Mouse (Mus musculus) ES-Bruce4 (cell line): ENCODE measurements around the gene Akt1s1. TPM values are rescaled to one million over a fixed set of nuclear protein-coding genes. Genes with fewer than 3 reads are reported as not detected.

Source experiments
- H3K27ac ChIP-seq: 2 replicates; pipeline ENCODE4 v1.5.1; 2012; ENCODE audit warnings: low read length, inconsistent platforms; ENCODE audit not compliant: insufficient read depth
- H3K27me3 ChIP-seq: 2 replicates; pipeline ENCODE4 v1.6.1; 2012; ENCODE audit warnings: mild to moderate bottlenecking, low read length, inconsistent platforms; ENCODE audit not compliant: control insufficient read depth, poor library complexity, insufficient read depth, severe bottlenecking
- H3K36me3 ChIP-seq: 2 replicates; pipeline ENCODE4 v1.6.1; 2012; ENCODE audit warnings: inconsistent platforms, mild to moderate bottlenecking, low read length, moderate library complexity; ENCODE audit not compliant: control insufficient read depth, poor library complexity, insufficient read depth, severe bottlenecking
- H3K4me1 ChIP-seq: one replicate; pipeline ENCODE4 v1.8.1; 2011; ENCODE audit warnings: low read length; ENCODE audit not compliant: control insufficient read depth, insufficient read depth
- H3K4me3 ChIP-seq: 2 replicates; pipeline ENCODE4 v1.5.1; 2011; ENCODE audit warnings: low read depth, mild to moderate bottlenecking, low read length
- H3K9ac ChIP-seq: 2 replicates; pipeline ENCODE4 v1.6.1; 2012; ENCODE audit warnings: low read depth, mild to moderate bottlenecking, inconsistent platforms; ENCODE audit not compliant: poor library complexity, severe bottlenecking
- H3K9me3 ChIP-seq: replicated peaks from 2 replicates; pipeline ENCODE4 v1.6.1; 2012; ENCODE audit warnings: mild to moderate bottlenecking, low read length, inconsistent platforms; ENCODE audit not compliant: control insufficient read depth, poor library complexity, insufficient read depth, severe bottlenecking
- CTCF ChIP-seq: IDR thresholded peaks from one replicate; pipeline ENCODE4 v1.8.1; 2011; ENCODE audit warnings: low read depth, low read length
- EP300 ChIP-seq: IDR thresholded peaks from 2 replicates; pipeline ENCODE4 v1.6.1; 2011; ENCODE audit warnings: low read depth, low read length; ENCODE audit not compliant: insufficient read depth
- POLR2A ChIP-seq: IDR thresholded peaks from one replicate; pipeline ENCODE4 v1.8.1; 2011; ENCODE audit warnings: low read length; ENCODE audit not compliant: insufficient read depth
- polyA plus RNA-seq: library from polyadenylated mRNA; stranded (reverse); fragments of >200 nt; gene quantifications from 2 replicates; pipeline ENCODE4 v1.2.4, GENCODE M21; 2011; ENCODE audit warnings: low read depth; ENCODE audit not compliant: missing spikeins, insufficient read depth, insufficient read length

Akt1s1 gene
- 38.1 and 38.3 TPM in 2 replicates for polyA plus RNA-seq

DNA sequence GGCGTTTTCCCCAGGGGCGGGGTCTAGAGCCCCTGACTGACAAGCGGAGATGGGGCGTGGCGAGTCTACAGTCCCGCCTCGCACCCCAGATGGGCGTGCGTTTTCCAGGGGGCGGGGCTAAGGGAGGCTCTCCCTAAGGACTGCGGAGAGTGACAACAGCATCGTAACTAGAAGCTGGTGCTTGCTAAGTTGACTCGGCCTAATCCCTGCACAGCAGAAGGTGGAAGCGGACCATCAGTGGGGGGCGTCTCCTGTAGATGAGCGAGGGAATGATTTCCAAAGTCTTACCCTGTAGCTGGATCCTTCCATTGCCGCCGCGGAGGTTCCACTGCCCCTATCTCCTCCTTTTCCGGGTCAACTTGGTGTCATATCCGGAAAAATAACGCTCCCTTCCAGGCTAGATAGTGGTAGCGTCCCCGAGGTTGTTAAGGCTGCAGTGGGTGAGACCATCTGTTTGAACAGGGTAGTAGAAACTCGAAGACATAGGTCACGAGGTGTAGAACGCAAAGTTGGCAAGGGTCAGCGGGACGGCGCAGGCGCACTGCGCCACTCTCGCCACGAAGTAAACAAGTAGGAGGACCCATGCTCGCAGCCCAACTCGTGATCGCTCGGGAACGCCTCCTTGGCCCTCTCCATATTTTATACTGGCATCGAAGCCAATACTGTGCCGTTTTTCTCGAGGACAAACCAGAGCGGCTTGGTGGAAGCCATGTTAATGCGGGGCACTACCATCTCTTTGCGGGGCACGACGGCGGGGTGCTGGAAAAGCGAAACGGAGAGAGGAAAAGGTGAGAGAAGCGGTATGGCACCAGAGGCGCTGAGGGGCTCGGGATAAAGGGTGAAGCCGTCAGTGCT lies at the start of gene Akt1s1, which contains the start of gene Tbc1d17:
Gene Akt1s1 (plus strand): TSS at position 431 of the 855 bp plus-strand sequence.
Gene Tbc1d17 (minus strand): TSS at position 519 of the 855 bp plus-strand sequence.
- Histone ChIP-seq H3K36me3 (no peaks in the 10 kb centered on the region; the same call in 1 of the 2 replicates), H3K27ac (peak within 1 kb of the TSS; percentile 77), H3K9me3 (no peaks in the 10 kb centered on the region), H3K4me1 (no peaks in the 10 kb centered on the region), H3K4me3 (peak within 1 kb of the TSS; percentile 88), H3K9ac (peak within 1 kb of the TSS; percentile 69), H3K27me3 (no peaks in the 10 kb centered on the region)
- no peak for TF ChIP-seq CTCF
- peak; percentile 56 for TF ChIP-seq POLR2A

DNA sequence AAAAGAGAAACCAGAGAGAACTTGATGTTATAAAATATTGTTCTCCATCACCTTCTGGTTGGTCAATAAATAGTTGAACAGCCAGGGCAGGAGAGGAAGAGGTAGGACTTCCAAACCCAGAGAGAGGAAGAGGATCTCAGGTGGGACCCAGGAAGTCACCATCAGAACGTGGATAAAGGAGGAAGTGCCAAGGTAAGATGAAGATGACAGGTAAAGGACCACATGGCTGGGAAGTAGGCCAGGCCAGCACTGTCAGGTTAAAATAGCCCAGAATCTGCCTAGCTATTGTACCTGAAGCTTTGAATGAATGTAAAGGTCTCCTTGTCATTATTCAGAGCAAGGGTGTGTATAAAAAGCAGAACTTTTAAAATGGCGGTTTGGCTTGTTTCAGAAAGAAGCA lies 39.9 kb upstream of the Akt1s1 start:
- Histone ChIP-seq H3K4me1 (no peaks in the 10 kb centered on the region), H3K27me3 (no peaks in the 10 kb centered on the region; the same call in 1 of the 2 replicates), H3K9me3 (no peaks in the 10 kb centered on the region), H3K9ac (no peak overlapping the region), H3K36me3 (no peaks in the 10 kb centered on the region), H3K27ac (no peak overlapping the region), H3K4me3 (no peak overlapping the region)
- TF ChIP-seq CTCF, result no peak

DNA sequence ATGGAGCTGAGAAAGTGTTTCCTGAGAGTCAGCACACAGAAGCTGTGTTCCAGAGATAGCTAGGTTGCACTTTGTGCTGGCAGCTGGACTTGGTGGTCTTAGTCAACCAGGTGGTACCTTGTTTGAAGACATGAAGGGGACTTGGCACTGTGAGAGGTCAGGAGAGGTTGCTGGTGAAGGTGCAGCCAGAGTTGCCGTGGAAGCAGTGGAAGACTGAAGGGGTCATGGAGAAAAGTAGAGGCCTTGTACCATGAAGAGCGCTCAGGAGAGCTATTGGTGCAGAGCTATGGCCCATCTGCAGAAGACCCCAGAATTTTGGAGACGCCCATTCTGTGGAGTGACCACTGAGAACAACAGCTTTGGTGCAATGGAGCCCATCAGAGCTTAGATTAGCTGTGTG lies 39.3 kb upstream of the Akt1s1 start:
- Histone ChIP-seq H3K36me3 (no peaks in the 10 kb centered on the region), H3K9ac (no peak overlapping the region), H3K4me1 (no peaks in the 10 kb centered on the region), H3K27ac (no peak overlapping the region), H3K4me3 (no peak overlapping the region), H3K27me3 (no peaks in the 10 kb centered on the region; the same call in 1 of the 2 replicates), H3K9me3 (no peaks in the 10 kb centered on the region)
- no peak for TF ChIP-seq EP300
- no peak for TF ChIP-seq POLR2A
- no peak for TF ChIP-seq CTCF

- Histone ChIP-seq H3K4me3 (no peak overlapping the region), H3K4me1 (no peaks in the 10 kb centered on the region), H3K36me3 (no peaks in the 10 kb centered on the region), H3K9ac (no peak overlapping the region), H3K27me3 (no peaks in the 10 kb centered on the region; the same call in 1 of the 2 replicates), H3K27ac (no peak overlapping the region), H3K9me3 (no peaks in the 10 kb centered on the region)
- TF ChIP-seq POLR2A (no peak), EP300 (no peak), CTCF (no peak)
Observed at GRCm38 (mm10) chr7:44810365-44810764, 38.4 kb upstream of the Akt1s1 start.

DNA sequence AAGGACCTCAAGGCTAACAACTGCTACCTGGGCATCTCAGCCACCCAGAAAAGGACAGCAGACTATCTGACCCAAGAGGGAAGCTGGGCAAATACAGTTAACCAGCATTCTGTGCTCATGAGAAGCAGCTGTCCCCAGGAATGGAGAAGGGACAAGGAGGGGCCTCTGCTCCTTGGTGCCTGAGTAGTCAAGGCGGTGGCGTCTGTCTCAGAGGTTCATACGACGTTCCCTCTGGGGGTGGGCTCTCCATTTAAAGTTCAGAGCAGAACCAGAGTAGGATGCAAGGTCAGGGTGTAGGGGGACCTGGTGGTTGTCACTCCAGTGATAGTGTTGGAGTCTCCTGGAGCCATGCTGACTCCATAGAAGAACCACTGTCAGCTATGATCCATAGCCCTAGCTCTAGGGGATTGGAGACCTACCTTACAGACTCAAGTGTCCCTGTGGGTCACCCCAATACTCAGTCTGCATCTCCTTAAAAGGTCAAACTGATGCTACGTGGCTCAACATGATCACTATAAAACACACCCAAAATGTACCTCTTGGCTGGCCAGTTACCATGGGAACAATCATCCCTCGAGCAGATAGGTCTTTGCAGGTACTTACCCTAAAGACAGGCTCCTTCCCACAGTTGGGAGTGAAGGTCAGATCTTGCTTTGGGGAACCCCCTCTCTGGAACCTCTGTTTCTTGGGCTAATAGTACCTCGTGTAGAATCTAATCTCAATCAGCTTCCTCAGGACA lies 37.8 kb upstream of the Akt1s1 start:
- TF ChIP-seq CTCF (no peak), EP300 (no peak), POLR2A (no peak)

More for the DNA sequence above, 37.8 kb upstream of the Akt1s1 start:
- Histone ChIP-seq H3K4me1 (no peaks in the 10 kb centered on the region), H3K27me3 (no peaks in the 10 kb centered on the region; the same call in 1 of the 2 replicates), H3K36me3 (no peaks in the 10 kb centered on the region), H3K9me3 (no peaks in the 10 kb centered on the region), H3K9ac (no peak overlapping the region), H3K27ac (no peak overlapping the region), H3K4me3 (no peak overlapping the region)
